Mouse (Mus musculus): Measurements from ENCODE around the gene Gm13287. TPM values are rescaled to one million over a fixed set of nuclear protein-coding genes. Genes with fewer than 3 reads are reported as not detected.

Gene Gm13287
- total RNA-seq, 2 experiments from 2014 or later: not detected

Other genes starting within 250 kb of the Gm13287 start
Only the 30 nearest of the 31 such genes appear.
- gene Ifna14, start 231.5 kb upstream of the Gm13287 start, total RNA-seq (2015): not detected in 2 replicates
- not detected in 2 replicates for gene Ifna14, start 231.5 kb upstream of the Gm13287 start, total RNA-seq (2017)
- gene Ifna9, start 210.9 kb upstream of the Gm13287 start, total RNA-seq (2015): not detected in 2 replicates
- not detected in 2 replicates for gene Ifna9, start 210.9 kb upstream of the Gm13287 start, total RNA-seq (2017)
- not detected in 2 replicates for gene Ifna12, start 199.9 kb upstream of the Gm13287 start, total RNA-seq (2015)
- not detected in 2 replicates for gene Ifna12, start 199.9 kb upstream of the Gm13287 start, total RNA-seq (2017)
- not detected in 2 replicates for gene C87499, start 168.8 kb upstream of the Gm13287 start, total RNA-seq (2015)
- not detected in 2 replicates for gene C87499, start 168.8 kb upstream of the Gm13287 start, total RNA-seq (2017)
- gene Ifna13, start 158.8 kb upstream of the Gm13287 start, total RNA-seq (2015): not detected in 2 replicates
- gene Ifna13, start 158.8 kb upstream of the Gm13287 start, total RNA-seq (2017): 0.20 and 0.29 TPM in 2 replicates
- not detected in 2 replicates for gene Ifna16, start 126.3 kb upstream of the Gm13287 start, total RNA-seq (2015)
- gene Ifna16, start 126.3 kb upstream of the Gm13287 start, total RNA-seq (2017): not detected in 2 replicates
- not detected in 2 replicates for gene Ifna2, start 119.3 kb upstream of the Gm13287 start, total RNA-seq (2015)
- not detected in 2 replicates for gene Ifna2, start 119.3 kb upstream of the Gm13287 start, total RNA-seq (2017)
- gene Ifnab, start 111.9 kb upstream of the Gm13287 start, total RNA-seq (2015): not detected in 2 replicates
- not detected in 2 replicates for gene Ifnab, start 111.9 kb upstream of the Gm13287 start, total RNA-seq (2017)
- gene Gm26566, start 81.4 kb upstream of the Gm13287 start, total RNA-seq (2015): 0.56 TPM in 1 of 2 replicates, not detected in the other
- gene Gm26566, start 81.4 kb upstream of the Gm13287 start, total RNA-seq (2017): 1.2 and 1.5 TPM in 2 replicates
- 48.8 and 49.8 TPM in 2 replicates for gene Klhl9, start 80.8 kb upstream of the Gm13287 start, total RNA-seq (2015)
- 70.2 and 85.6 TPM in 2 replicates for gene Klhl9, start 80.8 kb upstream of the Gm13287 start, total RNA-seq (2017)
- gene Gm13271, start 48.4 kb upstream of the Gm13287 start, total RNA-seq (2015): not detected in 2 replicates
- gene Gm13271, start 48.4 kb upstream of the Gm13287 start, total RNA-seq (2017): not detected in 2 replicates
- not detected in 2 replicates for gene Gm13283, start 43.1 kb upstream of the Gm13287 start, total RNA-seq (2015)
- gene Gm13283, start 43.1 kb upstream of the Gm13287 start, total RNA-seq (2017): 0.67 and 0.68 TPM in 2 replicates
- not detected in 2 replicates for gene Gm13290, start 29.4 kb upstream of the Gm13287 start, total RNA-seq (2015)
- not detected in 2 replicates for gene Gm13290, start 29.4 kb upstream of the Gm13287 start, total RNA-seq (2017)
- gene Gm13289, start 26.3 kb upstream of the Gm13287 start, total RNA-seq (2015): not detected in 2 replicates
- gene Gm13289, start 26.3 kb upstream of the Gm13287 start, total RNA-seq (2017): not detected in 2 replicates
- 0.49 TPM in 1 of 2 replicates, not detected in the other for gene Gm13272, start 23.4 kb upstream of the Gm13287 start, total RNA-seq (2015)
- not detected in 2 replicates for gene Gm13272, start 23.4 kb upstream of the Gm13287 start, total RNA-seq (2017)
- gene Ifnz, start 21.1 kb upstream of the Gm13287 start, total RNA-seq (2015): 0.25 TPM in 1 of 2 replicates, not detected in the other
- not detected in 2 replicates for gene Ifnz, start 21.1 kb upstream of the Gm13287 start, total RNA-seq (2017)
- gene Gm13276, start 17.5 kb upstream of the Gm13287 start, total RNA-seq (2015): not detected in 2 replicates
- not detected in 2 replicates for gene Gm13276, start 17.5 kb upstream of the Gm13287 start, total RNA-seq (2017)
- gene Gm13277, start 14.6 kb upstream of the Gm13287 start, total RNA-seq (2015): not detected in 2 replicates
- not detected in 2 replicates for gene Gm13277, start 14.6 kb upstream of the Gm13287 start, total RNA-seq (2017)
- gene Gm13278, start 11.7 kb upstream of the Gm13287 start, total RNA-seq (2015): not detected in 2 replicates
- not detected in 2 replicates for gene Gm13278, start 11.7 kb upstream of the Gm13287 start, total RNA-seq (2017)
- gene Gm13275, start 8.8 kb upstream of the Gm13287 start, total RNA-seq (2015): not detected in 2 replicates
- not detected in 2 replicates for gene Gm13275, start 8.8 kb upstream of the Gm13287 start, total RNA-seq (2017)
- gene Gm13279, start 5.9 kb upstream of the Gm13287 start, total RNA-seq (2015): not detected in 2 replicates
- gene Gm13279, start 5.9 kb upstream of the Gm13287 start, total RNA-seq (2017): not detected in 2 replicates
- gene Gm13285, start 3.6 kb upstream of the Gm13287 start, total RNA-seq (2015): not detected in 2 replicates
- gene Gm13285, start 3.6 kb upstream of the Gm13287 start, total RNA-seq (2017): not detected in 2 replicates
- 0.07 TPM in 1 of 2 replicates, not detected in the other for gene Gm13288, start 2.3 kb downstream of the Gm13287 start, total RNA-seq (2015)
- 0.07 and 0.12 TPM in 2 replicates for gene Gm13288, start 2.3 kb downstream of the Gm13287 start, total RNA-seq (2017)
- gene Ifna7, start 13.0 kb downstream of the Gm13287 start, total RNA-seq (2015): not detected in 2 replicates
- gene Ifna7, start 13.0 kb downstream of the Gm13287 start, total RNA-seq (2017): not detected in 2 replicates
- gene Ifna11, start 16.7 kb downstream of the Gm13287 start, total RNA-seq (2015): not detected in 2 replicates
- not detected in 2 replicates for gene Ifna11, start 16.7 kb downstream of the Gm13287 start, total RNA-seq (2017)
- gene Ifna6, start 24.2 kb downstream of the Gm13287 start, total RNA-seq (2015): not detected in 2 replicates
- not detected in 2 replicates for gene Ifna6, start 24.2 kb downstream of the Gm13287 start, total RNA-seq (2017)
- gene Ifna5, start 32.3 kb downstream of the Gm13287 start, total RNA-seq (2015): not detected in 2 replicates
- gene Ifna5, start 32.3 kb downstream of the Gm13287 start, total RNA-seq (2017): not detected in 2 replicates
- gene Ifna4, start 38.6 kb downstream of the Gm13287 start, total RNA-seq (2015): not detected in 2 replicates
- not detected in 2 replicates for gene Ifna4, start 38.6 kb downstream of the Gm13287 start, total RNA-seq (2017)
- gene Ifna1, start 46.8 kb downstream of the Gm13287 start, total RNA-seq (2015): not detected in 2 replicates
- not detected in 2 replicates for gene Ifna1, start 46.8 kb downstream of the Gm13287 start, total RNA-seq (2017)
- gene Ifne, start 76.9 kb downstream of the Gm13287 start, total RNA-seq (2015): not detected in 2 replicates
- gene Ifne, start 76.9 kb downstream of the Gm13287 start, total RNA-seq (2017): not detected in 2 replicates